Mouse (Mus musculus) heart, adult 2 months (tissue): Measurements from ENCODE around the gene Fignl2. TPM values are rescaled to one million over a fixed set of nuclear protein-coding genes. Genes with fewer than 3 reads are reported as not detected.

Source experiments
- DNase-seq, 2 experiments: peaks; one replicate each; pipeline ENCODE4 v3.0.0; 2021
- H3K27ac ChIP-seq: fragments of 200-600 bp; 2 replicates; pipeline ENCODE4 v1.8.1; 2022
- H3K27me3 ChIP-seq: fragments of 200-500 bp; 2 replicates; pipeline ENCODE4 v1.6.1; 2012; ENCODE audit warnings: mild to moderate bottlenecking, low read length, inconsistent platforms, mixed read lengths; ENCODE audit not compliant: control insufficient read depth, insufficient read depth
- H3K36me3 ChIP-seq: fragments of 200-500 bp; 2 replicates; pipeline ENCODE4 v1.6.1; 2012; ENCODE audit warnings: low read length, inconsistent platforms; ENCODE audit not compliant: control insufficient read depth, insufficient read depth
- H3K4me1 ChIP-seq: fragments of 200-500 bp; 2 replicates; pipeline ENCODE4 v1.6.1; 2011; ENCODE audit warnings: low read length; ENCODE audit not compliant: control insufficient read depth, insufficient read depth
- H3K4me3 ChIP-seq: fragments of 200-600 bp; 2 replicates; pipeline ENCODE4 v1.8.1; 2022
- H3K79me2 ChIP-seq: fragments of 200-500 bp; replicated peaks from 2 replicates; pipeline ENCODE4 v1.6.1; 2012; ENCODE audit warnings: mild to moderate bottlenecking, inconsistent platforms, low read length, moderate library complexity, mixed read lengths; ENCODE audit not compliant: control insufficient read depth, insufficient read depth
- H3K9ac ChIP-seq: fragments of 200-500 bp; 2 replicates; pipeline ENCODE4 v1.6.1; 2012; ENCODE audit warnings: low read depth, mild to moderate bottlenecking, control low read depth, inconsistent platforms, low read length, mixed read lengths
- CTCF ChIP-seq: fragments of 200-600 bp; IDR thresholded peaks from 2 replicates; pipeline ENCODE4 v1.8.1; 2022; ENCODE audit warnings: antibody characterized with exemption, mild to moderate bottlenecking, moderate library complexity
- EP300 ChIP-seq: fragments of 200-500 bp; IDR thresholded peaks from 2 replicates; pipeline ENCODE4 v1.6.1; 2011; ENCODE audit warnings: low read depth, low read length, control low read depth; ENCODE audit not compliant: insufficient read depth
- POLR2A ChIP-seq: fragments of 200-500 bp; IDR thresholded peaks from 2 replicates; pipeline ENCODE4 v1.6.1; 2011; ENCODE audit warnings: mild to moderate bottlenecking, low read depth, low read length, control low read depth; ENCODE audit not compliant: insufficient read depth
- WGBS: fragments of 180-500 bp; shearing (Covaris S2); methylation state at CpG from one replicate; pipeline ENCODE4 v1.1.7; 2018; 5-methylcytosine and 5-hydroxymethylcytosine counted together
- intact Hi-C: fragments of 180-260 bp; cut with DNase I; formaldehyde crosslinking; loops from one replicate; pipeline ENCODE4 v1.15.1; 2025
- polyA plus RNA-seq: library from polyadenylated mRNA; depleted of rRNA; stranded (reverse); fragments of >200 nt; gene quantifications from 2 replicates; pipeline ENCODE4 v1.2.3, GENCODE M21; 2012
- total RNA-seq, 2 experiments: library from RNA; stranded (reverse); gene quantifications; 2 replicates each; pipeline ENCODE4 v1.2.3; 2021

Gene Fignl2
- total and polyA plus RNA-seq, 3 experiments, result 0.86 to 1.6 (median 1.3) TPM

DNA sequence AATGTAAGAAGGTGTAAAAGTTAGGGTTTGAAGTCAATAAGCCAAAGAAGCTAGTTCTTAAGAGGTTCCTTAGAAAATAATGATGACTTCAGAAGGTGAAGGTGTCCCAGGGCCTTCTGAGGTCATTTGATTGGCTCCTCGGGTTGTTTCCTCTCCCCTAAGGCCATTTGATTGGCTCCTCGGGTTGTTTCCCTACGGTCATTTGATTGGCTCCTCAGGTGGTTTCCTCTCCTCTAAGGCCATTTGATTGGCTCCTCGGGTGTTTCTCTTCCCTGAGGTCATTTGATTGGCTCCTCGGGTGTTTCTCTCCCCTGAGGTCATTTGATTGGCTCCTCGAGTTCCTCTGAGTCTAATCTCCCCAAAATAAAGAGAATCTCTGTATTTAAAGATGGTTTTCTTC lies 67.0 kb downstream of the Fignl2 start:
- TF ChIP-seq EP300 (no peak), POLR2A (no peak), CTCF (no peak)
- H3K36me3 ChIP-seq, result no peaks in the 10 kb centered on the region
- 74% methylated on average over 6 of the region's 6 CpGs for WGBS
- no peak overlapping the region for H3K27ac ChIP-seq
- H3K4me1 ChIP-seq, result peaks cover 2% of the 10 kb centered on the region; the same call in 1 of the 2 replicates
- no peak overlapping the region for H3K4me3 ChIP-seq
- intact Hi-C loops, result no loop called here
- H3K79me2 ChIP-seq, result no peaks in the 10 kb centered on the region
- no peak for DNase-seq
- no peaks in the 10 kb centered on the region for H3K27me3 ChIP-seq
- H3K9ac ChIP-seq, result no peak overlapping the region

DNA sequence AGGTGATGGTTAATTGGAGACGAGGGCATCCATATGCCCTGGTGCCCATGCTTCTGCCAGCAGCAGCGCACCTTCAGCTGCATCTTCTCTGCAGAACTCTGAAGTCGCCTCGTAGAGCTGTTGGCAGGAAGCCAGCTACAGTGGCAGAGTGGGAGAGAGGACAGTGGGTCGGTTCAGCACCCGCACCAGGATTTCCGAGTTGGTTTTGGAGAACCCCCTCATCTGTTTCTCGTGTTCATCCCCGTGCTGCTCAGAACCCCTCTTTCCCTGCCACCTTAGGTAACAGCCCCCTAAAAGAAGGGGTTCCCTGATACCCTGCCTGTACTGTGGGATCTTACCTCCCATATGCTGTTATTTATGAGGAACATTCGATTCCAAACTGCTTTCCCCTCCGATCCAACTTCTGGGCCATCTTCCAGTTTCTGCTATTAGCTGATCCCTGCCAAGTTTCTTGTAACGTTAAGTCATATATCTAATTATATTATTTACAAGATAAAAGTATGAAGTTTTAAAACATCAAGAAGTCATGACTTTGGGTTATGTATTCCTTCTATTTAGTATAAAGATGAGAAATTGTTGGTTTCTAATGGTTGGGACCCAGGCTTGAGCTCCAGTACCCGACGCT lies 69.9 kb downstream of the Fignl2 start:
- H3K36me3 ChIP-seq, result no peaks in the 10 kb centered on the region
- no peaks in the 10 kb centered on the region for H3K79me2 ChIP-seq
- no peak for TF ChIP-seq EP300
- no peak for TF ChIP-seq POLR2A
- no peak for TF ChIP-seq CTCF
- H3K27me3 ChIP-seq, result no peaks in the 10 kb centered on the region
- no peak for DNase-seq
- no peak overlapping the region for H3K9ac ChIP-seq
- H3K27ac ChIP-seq, result no peak overlapping the region
- H3K4me1 ChIP-seq, result peaks cover 2% of the 10 kb centered on the region; the same call in 1 of the 2 replicates
- WGBS, result 59% methylated on average over 14 of the region's 14 CpGs
- H3K4me3 ChIP-seq, result no peak overlapping the region
- intact Hi-C loops, result no loop called here

DNA sequence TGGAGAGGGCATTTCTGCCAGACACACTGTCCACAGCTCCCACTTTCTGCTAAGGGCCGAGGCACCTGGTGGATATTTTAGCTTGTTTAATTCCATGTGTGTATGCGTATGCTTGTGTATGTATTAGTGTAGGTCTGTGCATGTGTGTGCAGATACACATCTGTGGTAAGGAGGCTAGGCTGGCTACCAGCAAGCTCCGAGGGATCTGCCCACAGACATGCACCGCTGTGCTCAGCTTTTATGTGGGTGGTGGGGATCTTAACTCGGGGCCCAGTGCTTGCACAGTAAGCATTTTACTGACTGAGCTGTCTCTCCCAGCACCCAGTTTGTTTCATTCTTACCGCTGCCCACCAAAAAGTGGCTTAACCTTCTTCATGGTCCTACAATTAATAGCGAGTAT lies 71.1 kb downstream of the Fignl2 start:
- intact Hi-C loops, result no loop called here
- no peak for DNase-seq
- WGBS, result 73% methylated on average over 7 of the region's 7 CpGs
- H3K9ac ChIP-seq, result no peak overlapping the region
- H3K4me3 ChIP-seq, result no peak overlapping the region
- no peaks in the 10 kb centered on the region for H3K79me2 ChIP-seq
- no peaks in the 10 kb centered on the region for H3K27me3 ChIP-seq
- no peaks in the 10 kb centered on the region for H3K36me3 ChIP-seq
- no peak overlapping the region for H3K27ac ChIP-seq
- TF ChIP-seq EP300 (no peak), CTCF (no peak), POLR2A (no peak)
- peaks cover 2% of the 10 kb centered on the region; the same call in 1 of the 2 replicates for H3K4me1 ChIP-seq

DNA sequence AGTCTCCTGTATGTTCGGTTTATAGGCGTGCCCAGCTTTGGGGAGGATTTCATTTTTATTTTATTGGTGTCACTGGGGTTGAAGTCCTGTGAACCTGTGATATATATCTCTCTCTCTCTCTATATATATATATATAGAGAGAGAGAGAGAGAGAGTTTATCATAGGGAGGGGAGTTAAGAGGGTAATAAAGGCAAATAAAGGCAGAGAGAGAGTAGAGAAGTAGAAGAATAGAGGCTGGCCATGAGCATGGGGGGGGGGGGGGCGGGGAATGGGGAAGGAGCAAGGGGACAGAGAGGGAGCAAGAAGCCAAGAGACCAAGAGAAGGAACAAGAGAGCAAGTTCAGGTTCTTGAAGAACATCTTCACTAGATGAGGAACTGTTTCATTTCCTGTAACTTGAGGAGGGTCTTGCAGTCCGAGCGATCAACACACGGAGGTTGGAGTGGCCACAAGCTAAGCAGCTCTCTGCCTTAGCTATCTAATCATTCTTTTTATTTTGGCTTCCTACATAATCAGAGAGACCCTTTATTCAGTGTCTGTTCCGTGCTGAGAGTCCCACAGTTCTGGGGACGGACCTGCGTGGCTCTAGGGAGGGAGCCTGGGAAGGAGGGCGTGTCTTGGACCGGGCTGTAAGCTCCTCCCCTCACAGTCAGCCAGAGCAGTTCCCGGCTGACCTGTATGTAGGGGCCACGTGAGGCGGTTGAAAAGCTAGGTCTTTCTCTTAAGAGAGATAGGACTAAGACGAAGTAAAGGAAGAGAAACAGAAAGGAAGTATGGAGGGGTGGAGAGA lies 71.9 kb downstream of the Fignl2 start:
- Histone ChIP-seq H3K27me3 (no peaks in the 10 kb centered on the region), H3K4me3 (peak overlapping the region; percentile 29), H3K27ac (no peak overlapping the region; the same call in 1 of the 2 replicates), H3K4me1 (peaks cover 2% of the 10 kb centered on the region; the same call in 1 of the 2 replicates), H3K36me3 (no peaks in the 10 kb centered on the region), H3K9ac (0 out of 2 replicates have a peak overlapping the region, but pooled peaks have one; percentile 9), H3K79me2 (no peaks in the 10 kb centered on the region)
- WGBS, result 14% methylated on average over 14 of the region's 15 CpGs
- TF ChIP-seq POLR2A, result no peak
- TF ChIP-seq CTCF, result no peak
- no peak for TF ChIP-seq EP300
- DNase-seq, result peak; percentile 60 to 68
- intact Hi-C loops, result no loop called here

DNA sequence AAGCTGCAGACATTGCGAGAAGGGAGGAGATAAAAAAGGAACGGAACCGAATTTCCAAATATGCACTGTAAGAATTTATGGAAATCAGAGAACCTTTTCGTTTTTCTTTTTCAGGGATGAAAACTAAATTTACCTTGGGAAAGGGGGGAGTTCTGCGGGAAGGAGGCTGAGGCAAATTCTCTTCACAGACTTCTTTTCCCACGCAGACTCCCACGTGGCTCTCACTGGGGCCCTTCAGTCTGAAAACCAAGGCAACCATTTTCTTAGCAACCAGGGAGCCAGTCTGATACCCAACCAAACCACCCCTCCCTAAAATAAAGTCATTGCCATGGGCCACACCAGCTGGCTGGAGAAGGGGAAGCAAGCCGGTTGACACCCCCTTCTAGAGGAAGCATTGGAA lies 72.7 kb downstream of the Fignl2 start:
- Histone ChIP-seq H3K9ac (no peak overlapping the region), H3K4me3 (no peak overlapping the region), H3K27ac (no peak overlapping the region), H3K36me3 (no peaks in the 10 kb centered on the region), H3K27me3 (no peaks in the 10 kb centered on the region), H3K4me1 (peaks cover 2% of the 10 kb centered on the region; the same call in 1 of the 2 replicates), H3K79me2 (no peaks in the 10 kb centered on the region)
- WGBS, result 83% methylated on average over 8 of the region's 8 CpGs
- intact Hi-C loops, result no loop called here
- no peak for DNase-seq
- TF ChIP-seq CTCF (no peak), EP300 (no peak)

DNA sequence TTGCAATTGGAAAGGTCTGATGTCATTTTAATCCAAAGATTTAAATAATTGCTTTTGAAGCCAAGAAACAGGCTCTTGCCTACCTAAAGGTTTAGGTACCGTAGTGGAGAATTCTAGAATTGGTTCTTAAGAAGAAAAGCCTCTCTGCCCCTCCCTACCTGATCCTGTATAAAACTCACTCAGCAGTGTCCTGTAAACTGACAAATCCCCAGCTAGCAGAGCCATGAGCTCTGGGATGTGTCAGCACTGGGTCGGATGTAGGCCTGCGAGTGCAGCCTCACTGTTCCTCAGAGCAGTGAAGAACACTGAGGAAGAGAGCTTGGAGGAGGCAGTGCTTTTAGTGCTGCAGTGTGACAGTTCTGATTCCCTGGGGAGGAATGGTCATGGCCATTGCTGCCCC lies 73.8 kb downstream of the Fignl2 start:
- no peak for DNase-seq
- Histone ChIP-seq H3K4me1 (peaks cover 2% of the 10 kb centered on the region; the same call in 1 of the 2 replicates), H3K36me3 (no peaks in the 10 kb centered on the region), H3K4me3 (no peak overlapping the region), H3K79me2 (no peaks in the 10 kb centered on the region), H3K9ac (no peak overlapping the region), H3K27ac (no peak overlapping the region), H3K27me3 (no peaks in the 10 kb centered on the region)
- TF ChIP-seq EP300, result no peak
- no peak for TF ChIP-seq CTCF
- no peak for TF ChIP-seq POLR2A
- WGBS, result 65% methylated on average over 3 of the region's 3 CpGs
- intact Hi-C loops, result no loop called here
